Mouse (Mus musculus) heart, adult 2 months (tissue): ENCODE measurements around the gene Zswim1.

Experiments used
- CTCF ChIP-seq: fragments of 200-600 bp; IDR thresholded peaks from 2 replicates; pipeline ENCODE4 v1.8.1; 2022; ENCODE audit warnings: antibody characterized with exemption, mild to moderate bottlenecking, moderate library complexity
- POLR2A ChIP-seq: fragments of 200-500 bp; IDR thresholded peaks from 2 replicates; pipeline ENCODE4 v1.6.1; 2011; ENCODE audit warnings: mild to moderate bottlenecking, low read depth, low read length, control low read depth; ENCODE audit not compliant: insufficient read depth

DNA sequence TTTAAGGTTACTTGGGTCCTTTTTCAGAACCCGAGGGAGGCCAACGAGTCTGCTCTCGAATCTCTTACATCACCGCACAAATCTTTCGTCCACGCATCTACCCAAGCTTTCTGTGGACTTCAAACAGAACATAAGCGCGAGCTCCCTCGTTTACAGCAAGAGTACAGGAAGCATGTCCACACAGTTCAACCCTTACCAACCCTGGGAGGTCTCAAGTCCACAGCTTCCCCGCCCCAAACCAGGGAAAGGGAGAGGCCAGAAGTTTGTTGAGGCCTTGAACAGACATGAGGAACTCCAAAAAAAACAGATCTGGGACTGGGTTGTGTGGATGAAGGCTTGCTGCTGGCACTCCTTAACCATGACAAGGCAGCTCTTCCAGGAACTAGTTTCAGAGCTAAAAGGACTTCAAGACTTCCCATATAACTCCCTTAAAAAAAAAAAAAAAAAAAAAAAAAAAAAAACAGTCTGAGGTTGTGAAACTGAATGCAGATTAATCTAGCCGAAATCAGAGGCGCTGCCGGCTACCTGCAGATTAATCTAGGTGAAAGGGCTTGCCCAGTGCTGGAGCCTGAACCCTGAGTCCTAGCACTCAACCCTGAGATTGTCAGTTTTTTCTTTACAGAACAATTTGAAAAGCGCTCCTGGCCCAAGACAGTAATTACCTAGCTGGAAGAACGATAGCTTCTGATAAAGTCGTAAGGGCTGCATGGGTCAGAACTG is 19.1 kb upstream of the Zswim1 start:
- TF ChIP-seq CTCF (no peak), POLR2A (no peak)
